Mouse (Mus musculus) frontal cortex, adult 2 months (tissue): ENCODE results near the gene Myocd. TPM values are rescaled to one million over a fixed set of nuclear protein-coding genes. Genes with fewer than 3 reads are reported as not detected.
A peak's percentile ranks its signal among the peaks of the same experiment; 100 is the strongest.

Experiments used
- DNase-seq, 2 experiments: peaks; one replicate each; pipeline ENCODE4 v3.0.0; 2022; ENCODE audit warnings: low spot score in 1 of 2; ENCODE audit errors: extremely low spot score in 1 of 2
- polyA plus RNA-seq: library from polyadenylated mRNA; depleted of rRNA; stranded (reverse); fragments of >200 nt; gene quantifications from 2 replicates; pipeline ENCODE4 v1.2.3, GENCODE M21; 2012; rRNA removed

The Myocd gene
- polyA plus RNA-seq: 0.15 and 0.22 TPM in 2 replicates

DNA sequence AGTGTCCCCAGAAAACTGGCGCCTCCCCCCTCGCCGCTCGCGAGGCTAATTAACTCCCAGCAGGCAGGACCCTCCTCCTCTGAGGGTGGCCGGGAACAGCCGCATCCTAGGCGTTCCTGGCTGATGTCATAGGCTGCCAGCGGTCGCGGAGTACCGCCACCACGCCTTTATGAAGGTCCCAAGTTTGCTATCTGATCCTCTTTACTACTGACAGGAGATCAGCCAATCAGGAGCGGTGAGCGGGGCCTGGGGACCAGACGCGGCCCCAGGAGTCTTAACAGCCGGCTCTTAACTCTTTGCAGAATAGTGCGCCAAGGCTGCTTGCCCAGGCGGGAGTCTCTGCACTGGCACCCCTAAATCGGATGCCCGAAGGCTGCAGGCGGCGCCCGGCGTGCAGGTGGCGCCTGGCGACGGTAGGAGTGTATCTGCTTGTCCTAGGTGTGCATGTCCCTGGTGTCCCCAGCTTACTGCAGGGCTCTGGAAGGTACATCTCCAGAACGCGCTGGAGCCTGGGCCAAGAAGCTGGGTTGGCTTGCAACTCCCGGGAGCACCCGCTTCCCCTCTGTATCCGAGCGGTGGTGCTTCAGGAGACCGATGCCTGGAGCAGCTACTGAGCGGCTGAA lies at the start of gene Myocd:
TSS of gene Myocd (minus strand) at position 139 of the 623 bp plus-strand sequence.
- DNase-seq: no peak

DNA sequence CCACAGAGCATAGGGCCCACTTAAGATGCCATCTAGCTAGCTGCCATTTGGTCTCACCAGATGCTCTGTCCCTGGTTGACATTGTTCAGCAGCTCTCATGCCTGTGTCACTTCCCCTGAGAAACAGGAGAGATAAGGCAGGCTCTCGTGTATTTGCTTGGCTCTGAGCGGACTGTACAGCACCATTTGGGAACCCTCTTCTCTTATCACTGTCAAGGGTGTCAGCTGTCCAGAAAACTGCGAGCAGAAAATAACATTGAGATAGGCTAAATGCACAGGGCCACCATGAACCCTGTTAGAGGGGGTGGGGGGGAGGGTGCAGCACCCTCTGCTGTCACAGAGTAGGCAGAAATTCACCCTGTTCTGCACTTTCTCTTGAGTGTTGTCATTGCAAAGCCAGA lies 34.0 kb upstream of the Myocd start:
- DNase-seq: no peak

DNA sequence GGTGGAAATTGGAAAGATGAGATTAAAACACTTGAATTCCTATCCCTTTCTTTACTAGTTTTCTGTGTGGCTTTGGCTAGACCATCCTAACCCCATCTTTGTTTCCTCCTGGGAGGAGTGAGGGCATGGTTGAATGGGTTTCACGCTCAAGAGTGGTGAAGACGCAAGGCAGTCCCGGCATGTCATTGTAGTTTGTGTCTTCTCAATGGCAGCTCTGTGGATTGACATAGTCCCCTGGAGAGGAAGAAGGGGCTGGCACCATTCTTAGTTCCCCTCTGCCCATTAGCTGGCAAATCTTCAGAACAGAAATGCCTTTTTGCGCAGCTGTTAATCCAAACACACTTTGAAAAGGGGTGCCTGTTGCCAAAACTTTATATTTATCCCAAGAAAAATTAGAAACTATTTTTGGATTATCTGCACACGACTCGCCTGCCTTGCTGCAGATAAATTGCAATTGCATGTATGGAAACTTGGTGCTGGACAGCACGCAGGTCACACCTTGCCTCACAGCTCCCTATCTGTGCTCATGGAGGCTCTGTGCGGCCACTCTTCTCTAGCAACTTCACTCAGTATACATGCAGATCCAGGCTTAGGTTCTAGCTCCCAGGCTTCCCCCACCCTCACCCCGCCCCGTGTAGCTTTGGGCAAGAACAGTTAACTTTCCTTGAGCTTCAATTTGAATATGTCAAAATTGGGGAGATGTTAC lies 24.5 kb upstream of the Myocd start:
- DNase-seq: no peak

DNA sequence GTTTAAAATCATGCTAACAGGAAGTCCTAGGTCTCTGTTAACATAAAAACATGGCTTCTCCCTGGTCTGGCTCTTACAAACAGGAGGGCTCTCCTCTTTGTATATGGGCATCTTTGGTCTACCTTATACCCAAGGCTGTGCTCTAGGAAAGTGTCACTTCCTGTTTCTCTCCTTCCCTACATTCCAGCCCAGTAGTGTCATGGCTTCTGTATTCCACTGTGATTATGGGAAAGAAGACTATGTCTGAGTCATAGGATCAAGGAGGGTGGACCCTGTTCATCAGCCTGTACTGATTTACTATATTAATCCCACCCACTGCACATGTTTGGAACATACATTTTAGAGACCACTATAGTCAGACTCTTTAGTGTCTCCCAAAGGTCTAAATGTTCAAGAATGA lies 23.2 kb upstream of the Myocd start:
- no peak for DNase-seq

DNA sequence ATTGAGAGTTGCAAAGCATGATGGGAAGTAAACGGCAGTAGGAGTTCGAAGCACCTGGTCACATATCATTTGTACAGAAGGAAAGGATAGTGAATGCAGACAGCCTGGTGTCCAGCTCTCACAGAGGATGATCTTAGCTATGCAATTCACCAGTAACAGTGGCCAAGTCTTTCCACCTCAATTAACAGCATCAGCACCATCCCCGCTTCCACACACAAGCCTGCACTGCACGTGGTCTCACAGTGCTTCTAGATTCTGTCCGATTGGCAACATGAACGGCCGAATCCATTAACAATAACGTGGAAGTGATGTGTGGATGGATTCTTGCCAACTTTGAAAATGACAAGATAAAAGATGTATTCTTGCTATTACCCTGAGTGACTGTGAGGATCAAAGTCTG lies 17.9 kb upstream of the Myocd start:
- no peak for DNase-seq

DNA sequence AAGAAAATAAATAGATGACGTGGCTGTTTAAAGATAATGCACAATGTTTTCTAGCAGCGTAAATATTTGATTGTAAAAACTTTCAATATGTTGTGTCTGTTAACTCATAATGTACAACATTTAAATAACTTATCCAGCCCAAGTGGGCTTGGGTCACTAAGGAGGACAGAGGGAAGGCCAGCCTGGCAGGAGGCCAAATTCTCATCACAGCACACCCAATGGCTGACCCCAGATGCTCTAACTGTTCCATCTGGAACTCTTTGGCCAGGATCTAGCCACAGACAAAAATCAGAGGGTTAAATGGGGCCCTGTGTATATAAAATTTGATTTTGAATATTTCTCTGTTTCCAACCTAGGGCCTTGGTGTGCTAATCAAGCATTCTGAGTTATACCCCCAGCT lies 16.4 kb upstream of the Myocd start:
- DNase-seq: no peak

DNA sequence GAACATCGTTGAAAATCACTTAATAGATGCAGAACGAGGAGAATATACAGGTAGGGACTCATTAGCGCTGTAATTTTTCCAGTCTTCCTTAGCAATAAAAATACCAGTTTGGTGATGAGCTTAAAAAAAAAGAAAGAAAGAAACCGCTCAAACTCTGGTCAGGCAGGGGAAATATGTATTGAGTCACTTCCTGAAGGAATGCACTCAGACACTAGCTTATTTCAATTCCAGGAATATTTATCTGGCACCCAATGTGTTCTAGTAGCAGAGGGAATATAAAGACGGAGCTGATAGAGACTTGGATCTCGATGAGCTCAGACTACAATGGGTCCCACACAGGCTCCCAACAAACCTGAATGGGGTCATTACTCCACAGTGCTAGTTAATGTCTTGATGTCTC lies 5.7 kb upstream of the Myocd start:
- no peak for DNase-seq

DNA sequence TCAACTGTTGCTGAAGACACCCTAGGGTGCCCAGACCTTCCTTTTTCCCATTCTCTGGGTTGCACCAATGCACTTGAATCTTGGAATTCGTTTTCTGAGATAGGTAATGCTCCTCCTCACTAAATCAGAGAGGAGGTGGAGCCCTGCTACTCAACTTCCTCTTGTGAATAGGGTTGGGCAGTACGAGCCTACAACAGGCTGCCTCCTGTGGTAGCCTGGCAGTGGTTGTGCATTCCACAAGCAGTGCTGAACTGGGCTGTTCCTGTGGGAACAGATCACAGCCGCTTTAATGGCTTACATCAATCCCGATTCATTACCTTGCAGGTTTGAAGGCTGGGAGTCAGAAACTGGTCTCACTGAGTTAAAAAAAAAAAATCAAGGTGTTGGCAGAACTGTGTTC lies 1.2 kb upstream of the Myocd start:
- no peak for DNase-seq

DNA sequence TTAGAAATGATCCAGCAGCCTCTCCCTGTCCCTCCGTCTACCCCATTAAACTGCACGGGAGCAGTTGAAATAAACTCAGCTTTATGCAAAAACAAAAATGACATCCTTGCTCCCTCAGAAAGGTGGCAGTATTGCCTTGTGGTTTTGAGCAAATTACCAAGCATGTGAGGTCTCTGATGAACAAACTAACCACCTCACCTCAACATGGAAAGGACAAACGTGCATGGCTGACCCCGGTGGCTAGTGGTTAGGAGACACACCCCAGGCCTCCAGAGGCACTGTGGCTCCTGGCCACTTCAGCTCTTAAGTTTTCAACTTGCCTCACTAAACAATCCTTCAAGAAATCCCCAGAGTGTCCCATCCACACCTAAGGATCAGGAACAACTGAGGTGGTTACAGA lies 1.5 kb downstream of the Myocd start:
- peak in 1 of 2 experiments; percentile 61 for DNase-seq

DNA sequence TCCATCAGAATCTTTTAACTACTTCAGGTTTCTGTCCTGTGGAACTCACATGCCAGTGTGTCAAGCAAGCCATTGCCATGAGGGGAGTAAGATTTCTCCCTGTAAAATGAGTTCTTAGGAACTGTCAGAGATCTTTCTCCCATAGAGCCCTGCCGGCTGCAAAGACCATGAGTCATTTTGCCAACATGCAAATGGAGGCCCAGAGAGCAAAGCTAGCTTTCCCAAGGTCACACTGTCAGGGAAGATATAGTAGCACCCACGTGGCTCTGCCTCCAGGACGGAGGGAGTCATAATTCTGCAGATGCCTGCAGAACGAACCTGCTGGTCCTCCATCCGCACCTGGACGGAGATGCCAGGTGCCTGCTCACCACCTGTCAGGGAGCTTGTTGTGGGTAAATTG lies 6.3 kb downstream of the Myocd start:
- no peak for DNase-seq

DNA sequence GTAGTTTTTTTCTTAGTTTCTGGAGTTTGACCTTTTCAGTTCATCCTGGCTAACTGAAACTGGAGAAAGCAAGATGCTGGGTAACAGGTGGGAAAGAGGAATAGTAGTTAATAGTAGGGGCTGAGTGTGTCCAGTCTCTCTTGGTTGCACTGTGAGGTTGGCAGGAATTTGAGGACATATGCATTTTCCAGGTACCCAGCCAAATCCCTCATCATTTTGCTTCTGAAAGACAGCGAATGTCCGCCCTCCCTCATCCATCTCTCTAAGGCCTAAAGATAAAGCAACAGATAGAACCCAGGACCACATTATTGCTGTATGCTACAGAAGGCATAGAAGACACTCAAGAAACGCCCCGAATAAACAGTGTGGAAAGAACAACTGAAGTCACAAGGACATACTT lies 10.8 kb downstream of the Myocd start:
- no peak for DNase-seq

DNA sequence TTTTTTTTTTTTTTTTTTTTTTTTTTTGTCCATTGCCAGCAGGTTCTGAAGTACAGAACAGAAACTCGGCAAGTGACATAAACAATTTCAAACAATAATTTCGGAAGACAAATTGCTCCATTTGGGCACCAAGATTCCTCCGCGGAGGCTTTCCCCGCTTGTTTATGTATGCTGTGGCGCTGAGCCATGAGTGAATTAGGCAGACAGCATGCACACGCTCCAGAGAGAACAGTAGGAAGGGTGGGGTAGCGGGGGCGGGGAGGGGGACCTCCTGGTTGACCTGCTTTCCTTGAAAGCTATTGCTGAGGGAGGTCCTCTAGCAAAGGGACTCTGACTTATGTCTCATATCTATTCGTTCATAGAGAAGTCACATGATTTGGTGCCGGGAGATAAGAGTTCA lies 13.6 kb downstream of the Myocd start:
- no peak for DNase-seq

DNA sequence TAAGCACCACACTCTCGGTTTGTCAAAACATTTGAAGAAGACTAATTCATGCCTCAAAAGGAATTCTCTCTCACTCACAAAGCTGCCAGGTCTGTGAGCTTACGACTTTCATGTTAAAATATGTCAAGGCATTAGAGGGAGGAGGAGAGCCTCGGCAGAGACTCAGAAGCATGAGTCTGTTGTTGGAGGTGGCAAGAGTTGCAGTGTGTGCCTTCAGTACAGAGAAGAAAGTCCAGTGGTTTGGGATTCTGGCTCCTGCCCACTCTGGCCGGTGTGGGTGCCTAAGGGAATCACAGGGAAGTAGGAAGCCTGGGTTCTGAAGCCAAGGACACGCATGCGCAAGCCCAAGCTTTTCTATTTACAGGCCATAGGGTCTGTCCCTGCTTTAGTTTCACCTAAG lies 14.2 kb downstream of the Myocd start:
- no peak for DNase-seq

DNA sequence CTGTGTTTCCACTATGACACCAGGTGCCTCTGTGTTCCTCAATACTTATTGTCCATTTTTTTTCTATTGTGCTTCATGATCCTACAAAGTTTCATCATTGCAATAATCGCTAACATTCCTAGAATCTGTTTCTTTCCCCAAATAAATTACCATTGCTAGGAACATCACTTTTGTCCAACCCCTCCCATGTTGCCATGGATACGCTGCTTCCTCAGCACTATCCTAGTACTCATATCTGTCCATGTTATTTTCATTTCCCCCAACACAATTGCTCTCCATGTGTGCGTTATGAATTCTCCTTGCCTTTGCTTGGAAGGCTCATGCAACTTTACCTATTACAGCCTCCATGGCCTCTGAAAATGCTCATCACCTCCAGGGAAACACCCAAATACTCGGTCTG lies 19.4 kb downstream of the Myocd start:
- DNase-seq: no peak

DNA sequence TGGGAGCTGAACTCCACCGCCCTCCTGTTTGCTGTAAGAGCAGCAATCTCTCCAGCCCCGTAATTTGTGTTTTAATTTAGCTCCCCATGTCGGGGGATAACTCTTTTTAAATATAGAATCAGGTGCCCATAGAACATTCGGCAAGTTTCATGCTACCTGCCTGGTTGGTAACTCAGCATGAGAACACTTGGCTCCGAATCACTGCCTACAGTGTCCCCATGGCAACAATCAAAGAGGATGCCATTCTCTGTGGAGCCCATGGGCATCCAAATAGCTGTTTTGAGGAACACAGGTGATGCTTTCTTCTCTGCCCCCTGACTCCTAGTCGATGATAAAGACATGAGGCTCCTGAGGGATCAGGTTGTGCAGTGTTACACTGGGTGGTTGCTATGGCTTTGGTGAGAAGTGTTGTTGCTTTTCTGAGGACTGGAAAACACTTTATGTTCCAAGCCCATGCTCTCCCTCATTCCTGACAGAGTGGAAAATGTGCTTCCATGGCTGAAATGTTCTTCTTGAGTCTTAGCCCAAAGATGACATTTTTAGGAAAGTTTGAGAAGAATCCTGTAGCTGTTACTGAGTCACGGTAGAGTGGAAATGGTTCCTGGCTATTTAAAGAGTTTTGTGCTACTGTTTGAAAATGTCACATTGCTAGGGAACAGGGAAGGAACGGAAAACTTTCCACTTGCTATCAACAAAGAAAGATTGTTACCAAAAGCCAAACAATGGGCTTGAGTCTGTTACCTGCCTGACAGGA lies 23.3 kb downstream of the Myocd start:
- peak; percentile 20 to 61 for DNase-seq

DNA sequence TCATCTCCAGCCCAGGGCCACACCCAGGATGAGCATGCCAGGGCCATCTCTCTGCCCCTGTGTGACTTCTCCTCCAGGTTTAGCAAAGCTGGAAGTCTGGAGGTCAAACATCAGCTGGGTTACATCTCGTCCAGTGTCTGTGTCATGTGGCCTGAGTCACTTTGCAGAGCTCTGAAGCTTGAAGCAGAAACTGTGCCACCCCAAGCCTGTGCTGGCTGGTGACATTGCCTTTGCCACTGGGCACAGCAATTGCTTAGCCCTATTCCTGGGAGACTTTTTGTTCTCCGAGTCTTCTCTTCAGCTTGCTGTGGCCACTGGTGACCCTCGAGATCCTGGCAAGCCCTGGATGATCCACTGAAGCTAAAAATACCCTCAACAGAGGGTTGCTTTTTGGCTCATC lies 26.2 kb downstream of the Myocd start:
- DNase-seq: no peak

DNA sequence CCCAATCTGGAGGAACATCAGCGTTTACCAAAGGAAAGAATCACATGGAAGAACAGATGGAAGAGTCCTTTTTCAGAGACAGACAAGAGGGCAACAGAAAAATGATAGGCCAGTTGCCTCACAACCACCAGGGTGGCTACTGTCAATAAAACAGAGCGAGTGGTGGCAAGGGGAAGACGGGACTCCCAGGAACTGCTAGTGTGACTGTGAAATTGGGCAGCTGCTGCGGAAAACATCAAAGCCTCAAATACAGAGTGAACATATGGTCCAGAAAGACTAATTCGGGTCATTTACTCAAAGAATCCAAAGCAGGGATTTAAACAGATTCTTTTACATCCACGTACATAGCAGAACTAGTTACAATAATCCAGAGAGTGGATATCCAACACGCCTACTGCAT lies 29.3 kb downstream of the Myocd start:
- DNase-seq: no peak

DNA sequence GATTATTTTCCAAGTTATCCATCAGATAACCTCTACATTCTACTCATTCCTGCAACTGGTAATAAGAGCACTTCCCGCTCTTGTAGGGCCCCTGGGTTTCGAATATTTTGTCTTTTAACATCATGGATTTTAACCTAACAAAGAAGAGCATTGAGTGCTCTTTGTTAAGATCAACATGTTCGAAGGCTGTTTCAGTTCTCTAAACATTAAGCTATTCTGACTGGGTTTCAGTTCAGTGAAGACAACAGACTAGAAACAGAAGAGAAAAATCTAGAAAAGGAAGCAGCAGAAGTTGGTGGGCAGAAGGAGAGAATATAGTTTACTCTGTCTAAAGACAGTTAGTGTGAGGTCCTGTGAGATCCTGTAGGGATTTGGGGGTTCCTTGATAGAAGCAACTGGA lies 31.9 kb downstream of the Myocd start:
- DNase-seq: no peak

DNA sequence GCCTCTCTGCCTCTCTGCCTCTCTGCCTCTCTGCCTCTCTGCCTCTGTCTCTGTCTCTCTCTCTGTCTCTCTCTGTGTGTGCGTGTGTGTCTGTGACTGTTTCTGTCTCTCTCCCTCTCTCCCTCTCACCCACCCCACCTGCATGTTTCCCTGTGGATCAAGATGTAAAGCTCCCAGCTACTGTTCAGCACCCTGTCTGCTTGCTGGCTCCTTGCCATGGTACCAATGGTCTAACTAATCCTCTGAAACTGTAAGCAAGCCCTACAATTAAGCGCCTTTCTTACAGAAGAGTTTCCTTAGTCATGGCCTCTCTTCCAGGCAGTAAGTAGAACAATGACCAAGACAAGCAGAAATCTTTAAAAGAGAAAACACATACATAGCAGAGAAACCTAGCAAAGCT lies 32.9 kb downstream of the Myocd start:
- no peak for DNase-seq

DNA sequence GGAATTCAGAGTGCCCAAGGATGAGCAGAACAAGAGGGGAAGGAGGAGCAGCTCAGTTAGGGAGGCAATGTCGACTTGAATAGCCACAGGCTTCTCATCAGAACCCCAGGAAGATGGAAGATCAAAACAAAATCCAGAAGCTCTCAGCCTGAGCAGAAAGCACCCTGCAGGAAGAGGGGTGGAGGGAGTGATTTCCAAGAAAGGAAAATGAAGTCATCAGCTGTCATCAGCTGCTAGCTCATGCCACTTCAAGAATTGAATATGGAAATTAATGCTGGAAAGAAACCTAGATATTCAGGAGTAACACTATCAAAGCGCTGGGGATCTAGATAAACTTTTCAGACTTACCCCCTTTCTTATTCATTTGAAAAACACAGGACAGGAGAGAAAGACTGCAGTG lies 34.4 kb downstream of the Myocd start:
- no peak for DNase-seq

DNA sequence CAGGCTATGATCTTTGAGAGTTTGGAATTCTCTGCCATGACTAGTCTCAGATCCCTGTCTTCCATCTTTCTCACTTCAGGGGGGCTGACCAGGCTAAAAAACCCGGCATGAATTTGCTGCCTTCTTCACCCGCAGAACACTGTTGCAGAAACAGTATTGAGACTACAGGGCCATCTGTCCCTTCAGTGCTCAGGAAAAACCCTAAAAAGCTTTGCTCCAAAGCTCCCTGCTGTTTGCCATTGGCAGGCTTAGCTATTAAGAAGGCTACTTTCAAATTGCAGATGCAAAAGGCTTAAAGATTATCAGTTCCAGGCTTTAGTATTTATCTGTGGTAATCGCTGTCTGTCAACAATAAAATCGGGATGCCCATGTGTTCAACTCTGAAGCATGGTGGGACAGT lies 38.0 kb downstream of the Myocd start:
- no peak for DNase-seq

DNA sequence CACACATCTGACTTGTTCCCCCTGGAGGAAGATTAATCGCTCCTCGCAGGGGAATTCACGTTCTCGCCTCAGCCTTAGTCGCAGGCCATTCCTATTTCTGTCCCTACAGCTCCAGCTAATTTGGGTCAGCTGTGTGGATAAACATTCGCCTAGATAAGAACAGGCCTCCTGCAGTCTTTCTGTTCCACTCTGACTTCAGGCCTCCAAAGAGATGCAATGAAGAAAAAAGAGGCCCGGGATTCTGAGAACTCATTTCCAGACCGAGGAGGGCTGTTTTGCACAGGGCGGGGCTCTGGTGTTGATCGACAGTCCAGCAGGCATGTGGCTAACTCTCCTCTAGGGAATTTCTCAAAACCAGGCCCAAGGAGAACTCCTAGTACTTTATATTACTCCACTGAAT lies 43.0 kb downstream of the Myocd start:
- no peak for DNase-seq
